Mouse (Mus musculus): ENCODE results near the gene Cacna1i.

Gene Cacna1i

DNA sequence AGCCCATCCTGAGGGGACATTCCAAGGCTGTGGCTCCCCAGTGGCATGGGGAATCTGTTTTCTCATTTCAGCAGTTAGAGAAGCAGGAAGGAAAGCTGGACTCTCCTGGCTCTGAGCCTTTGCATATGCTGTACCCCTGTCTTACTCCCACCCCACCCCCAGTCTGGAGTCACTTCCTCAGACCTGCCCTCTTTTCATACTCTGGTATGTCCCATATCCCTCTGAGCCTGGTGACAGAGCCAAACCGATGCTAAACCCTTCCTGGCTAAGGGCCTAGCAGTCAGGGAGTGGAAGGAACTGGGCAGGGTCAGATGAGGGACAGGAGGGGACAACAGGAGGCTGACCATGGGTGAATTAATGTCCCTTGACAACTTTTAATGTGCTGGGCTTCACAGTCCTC lies 120.8 kb downstream of the Cacna1i start:
- no peak for DNase-seq (ENCODE audit: low spot score in 2 of 2)

DNA sequence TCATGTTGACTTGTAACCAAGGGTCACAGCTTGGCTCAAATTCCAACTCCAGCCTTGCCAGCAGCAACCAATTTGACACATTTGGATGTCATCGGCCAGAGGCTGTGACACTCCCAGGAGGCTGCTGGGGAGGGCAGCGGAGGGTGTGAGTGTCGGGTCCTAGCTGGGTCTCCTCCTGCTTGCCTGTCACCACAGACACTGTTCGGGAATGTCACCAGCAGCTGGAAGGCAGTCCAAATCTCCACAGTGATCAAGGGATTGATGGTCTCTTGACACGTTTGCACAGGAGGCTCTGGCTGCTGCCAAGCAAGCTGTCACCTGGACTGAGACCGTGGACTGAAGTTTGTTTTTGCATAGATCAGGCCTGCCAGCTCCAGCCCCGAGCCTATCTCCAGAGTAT lies 123.6 kb downstream of the Cacna1i start:
- DNase-seq (ENCODE audit: low spot score in 2 of 2): no peak

DNA sequence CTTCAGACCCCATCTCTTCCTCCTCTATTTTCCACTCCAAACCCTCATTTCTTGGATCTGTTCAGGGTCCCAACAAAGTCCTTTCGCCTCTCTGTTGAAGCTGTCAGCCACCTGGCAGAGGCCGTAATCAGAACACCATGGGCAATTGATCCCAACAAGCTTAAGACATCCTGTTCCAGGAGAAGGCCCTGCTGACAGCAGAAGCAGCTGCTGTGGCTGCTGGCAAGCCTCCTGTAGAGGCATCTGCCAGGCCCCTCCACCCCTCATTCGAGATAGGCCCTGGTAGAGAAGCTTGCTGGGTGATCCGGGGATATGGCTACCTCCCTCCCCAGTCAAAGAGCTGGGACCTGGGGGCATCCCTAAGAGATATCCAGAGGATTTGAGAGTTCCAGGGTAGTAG lies 126.0 kb downstream of the Cacna1i start:
- no peak for DNase-seq (ENCODE audit: low spot score in 2 of 2)

DNA sequence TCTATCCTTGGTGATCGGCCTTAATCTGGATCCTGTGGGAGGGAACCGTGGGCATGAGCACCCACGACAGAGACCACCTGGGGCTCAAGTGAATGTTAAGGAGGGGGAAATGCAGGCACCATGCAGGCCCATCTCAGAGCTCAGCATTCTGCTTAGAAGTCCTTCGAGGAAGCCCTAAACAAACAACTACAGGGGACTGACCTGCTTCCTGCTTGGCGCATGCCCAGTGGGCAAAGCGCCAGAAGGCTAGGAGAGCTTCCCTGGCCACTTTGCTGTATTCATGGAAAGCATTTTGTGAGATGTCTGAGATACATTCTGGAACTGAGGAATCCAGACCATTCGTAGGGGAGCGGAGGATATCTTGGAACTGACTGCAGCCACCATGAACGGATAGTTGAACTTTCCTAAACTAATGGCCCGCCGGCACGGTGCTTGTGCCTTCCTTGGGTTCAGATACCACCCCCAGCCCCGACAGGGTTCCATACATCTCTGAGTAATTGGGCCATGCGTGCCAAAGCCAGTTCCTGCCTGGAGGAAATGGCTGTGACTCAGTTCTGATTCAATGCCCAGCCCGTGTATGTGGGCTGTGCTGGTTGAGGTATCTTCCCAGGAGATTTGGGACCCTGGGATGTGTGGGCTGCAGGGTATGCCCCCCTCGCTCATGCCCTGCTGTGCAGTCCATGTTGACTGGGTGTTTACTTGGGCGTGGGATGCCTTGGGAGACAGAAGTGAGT lies 127.1 kb downstream of the Cacna1i start:
- DNase-seq (ENCODE audit: low spot score in 2 of 2): peak in 1 of 2 experiments; percentile 55

DNA sequence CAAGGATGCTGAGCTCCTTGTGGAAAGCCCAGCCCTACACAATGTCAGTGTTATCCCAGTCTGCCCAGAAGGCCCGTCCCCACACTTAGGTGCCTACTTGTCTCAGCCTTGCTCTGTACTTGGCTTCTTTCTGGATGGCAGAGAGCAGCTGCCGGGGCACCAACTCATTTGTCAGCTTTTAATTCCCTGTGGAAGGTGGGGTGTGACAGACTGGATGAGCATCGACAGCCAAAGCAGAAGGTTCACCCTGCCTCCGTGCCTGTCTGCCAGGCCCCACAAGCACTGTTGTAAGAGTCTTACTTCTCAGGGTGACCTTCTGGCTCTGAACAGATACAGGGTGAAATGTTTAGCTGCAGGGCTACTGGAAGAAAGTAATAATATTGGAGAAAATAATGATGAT lies 128.1 kb downstream of the Cacna1i start:
- no peak for DNase-seq (ENCODE audit: low spot score in 2 of 2)

DNA sequence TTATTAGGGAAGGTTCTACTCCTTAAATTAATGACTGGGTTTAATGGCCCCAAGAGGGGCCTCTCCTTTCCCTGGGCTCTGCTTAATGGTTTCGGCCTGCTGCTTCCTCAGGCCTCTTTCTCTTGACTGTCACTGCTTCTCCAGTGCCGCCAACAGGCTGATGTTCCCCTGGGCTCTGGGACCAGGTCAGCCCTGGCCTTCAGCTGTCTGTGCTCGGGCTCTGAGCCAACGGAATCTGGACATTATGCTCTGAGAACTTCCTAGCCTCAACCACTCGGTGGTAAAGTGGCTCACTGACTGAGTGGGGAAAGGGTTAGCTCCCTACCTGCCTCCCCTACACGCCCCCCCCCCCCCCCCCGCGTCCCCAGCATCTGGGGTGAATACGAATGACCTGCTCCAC lies 130.0 kb downstream of the Cacna1i start:
- no peak for DNase-seq (ENCODE audit: low spot score in 2 of 2)

DNA sequence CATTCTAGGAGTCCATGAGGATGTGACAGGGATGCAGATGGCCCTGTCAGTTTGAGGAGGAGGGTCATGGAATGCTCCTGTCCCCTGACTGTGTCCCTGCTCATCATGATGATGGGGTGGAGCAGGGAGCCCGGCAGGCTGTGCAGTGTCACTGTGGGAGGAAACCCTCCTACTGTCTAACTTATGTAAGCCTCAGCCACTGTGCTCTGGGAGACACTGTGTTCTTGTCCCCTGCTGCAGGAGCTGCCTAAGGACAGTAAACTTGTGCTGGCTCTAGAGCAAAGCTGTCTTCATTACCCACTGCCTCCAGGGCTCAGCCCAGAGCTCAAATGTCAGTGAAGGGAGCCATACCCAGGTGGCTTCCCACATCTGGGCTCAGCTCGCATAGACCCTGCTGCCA lies 131.1 kb downstream of the Cacna1i start:
- DNase-seq (ENCODE audit: low spot score in 2 of 2): peak; percentile 25 to 27

DNA sequence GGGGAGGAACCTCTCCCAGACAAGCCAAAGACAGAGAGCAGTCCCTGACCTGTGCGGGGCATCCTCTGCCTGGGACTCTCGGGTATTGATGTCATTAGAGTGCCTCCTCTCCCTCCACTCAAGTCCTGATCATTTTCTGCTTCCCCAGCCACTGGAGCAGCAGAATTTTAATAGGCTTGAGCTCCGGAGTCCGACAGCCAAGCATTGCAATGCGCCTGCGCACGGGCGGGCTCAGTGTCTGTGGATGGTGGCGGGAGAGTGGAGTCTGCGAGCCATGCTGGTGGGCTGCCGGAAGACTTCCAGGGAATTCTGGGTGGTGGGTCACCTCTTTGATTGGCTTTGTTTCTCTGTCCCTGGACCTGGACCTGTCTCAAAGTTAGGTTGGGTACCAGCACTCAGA lies 143.3 kb downstream of the Cacna1i start:
- no peak for DNase-seq (ENCODE audit: low spot score in 2 of 2)

DNA sequence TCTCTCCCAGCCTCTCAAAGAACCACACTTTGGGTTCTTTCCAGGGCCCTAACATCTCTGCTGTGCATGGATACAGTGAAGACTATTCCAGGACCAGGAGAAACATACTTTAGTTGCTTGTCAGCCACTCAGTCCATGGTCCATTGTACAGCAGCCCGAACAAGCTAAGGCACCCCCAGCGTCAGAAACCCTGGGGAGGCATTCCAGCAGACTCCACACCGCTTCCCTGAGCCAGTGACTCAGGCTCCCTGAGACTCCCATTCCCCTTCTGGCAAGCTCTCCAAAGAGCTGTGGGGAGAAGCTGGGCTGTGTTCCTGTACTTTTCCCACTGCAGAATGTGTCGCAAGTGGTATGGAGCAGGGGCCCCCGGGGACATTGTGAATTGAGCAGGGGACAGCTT lies 149.9 kb downstream of the Cacna1i start:
- no peak for DNase-seq (ENCODE audit: low spot score in 2 of 2)

DNA sequence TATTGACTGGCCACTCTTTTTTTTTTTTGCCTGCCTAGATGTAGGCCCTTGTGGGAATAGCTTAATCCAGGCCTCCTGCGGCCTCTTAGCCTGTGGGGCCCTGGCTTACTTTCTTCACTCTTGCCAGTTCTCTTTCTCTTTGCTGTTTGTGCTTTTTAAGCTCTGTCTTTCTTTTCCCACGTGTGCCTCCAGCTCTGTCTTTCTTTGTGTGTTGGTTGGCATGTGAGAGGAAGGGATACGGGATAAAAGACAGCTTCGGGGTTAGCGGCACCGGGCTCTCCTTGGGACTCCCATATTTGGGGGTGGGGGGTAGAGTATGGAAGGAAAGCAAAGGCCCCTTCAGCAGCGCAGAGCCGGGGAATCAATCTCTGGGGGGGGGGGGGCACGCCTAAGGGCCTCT lies 151.0 kb downstream of the Cacna1i start:
- DNase-seq (ENCODE audit: low spot score in 2 of 2): no peak

DNA sequence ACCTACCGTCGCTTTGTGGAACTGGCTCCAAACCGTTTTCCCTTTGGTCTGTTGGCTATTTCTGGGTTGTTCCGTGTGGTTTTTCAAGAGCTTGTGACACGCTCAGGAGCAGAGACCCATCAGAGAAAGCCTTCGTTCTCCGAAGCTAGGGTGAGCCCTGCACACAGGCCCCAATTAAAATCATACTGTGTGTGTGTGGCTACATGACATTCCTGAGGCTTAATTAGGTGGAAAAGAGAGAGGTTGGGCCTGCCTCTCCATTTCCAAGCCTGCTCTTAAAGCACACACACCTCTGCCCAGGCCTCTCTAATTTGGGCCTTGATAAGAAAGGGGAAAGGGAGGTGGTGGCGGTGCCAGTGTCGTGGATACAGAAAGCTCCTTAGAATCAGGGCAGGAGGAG lies 151.4 kb downstream of the Cacna1i start:
- DNase-seq (ENCODE audit: low spot score in 2 of 2): no peak

DNA sequence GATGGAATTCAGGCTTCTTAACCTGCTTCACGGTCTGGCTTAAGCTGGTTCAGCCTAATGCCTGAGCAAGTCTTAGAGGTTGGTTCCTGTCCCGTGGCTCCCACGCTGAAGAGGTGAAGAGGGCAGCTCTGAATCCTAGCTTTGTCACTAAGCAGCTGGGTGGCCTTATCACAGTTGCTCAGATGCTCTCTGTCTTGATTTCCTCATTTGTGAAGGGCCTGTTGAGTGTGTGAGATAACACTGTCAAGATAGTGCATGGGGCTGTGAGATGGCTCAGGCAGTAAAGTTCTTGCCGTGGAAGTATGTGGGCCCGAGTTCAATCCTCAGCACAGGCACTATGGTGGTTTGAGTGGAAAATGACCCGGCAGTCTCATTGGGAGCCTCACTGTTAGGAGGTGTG lies 153.2 kb downstream of the Cacna1i start:
- no peak for DNase-seq (ENCODE audit: low spot score in 2 of 2)

DNA sequence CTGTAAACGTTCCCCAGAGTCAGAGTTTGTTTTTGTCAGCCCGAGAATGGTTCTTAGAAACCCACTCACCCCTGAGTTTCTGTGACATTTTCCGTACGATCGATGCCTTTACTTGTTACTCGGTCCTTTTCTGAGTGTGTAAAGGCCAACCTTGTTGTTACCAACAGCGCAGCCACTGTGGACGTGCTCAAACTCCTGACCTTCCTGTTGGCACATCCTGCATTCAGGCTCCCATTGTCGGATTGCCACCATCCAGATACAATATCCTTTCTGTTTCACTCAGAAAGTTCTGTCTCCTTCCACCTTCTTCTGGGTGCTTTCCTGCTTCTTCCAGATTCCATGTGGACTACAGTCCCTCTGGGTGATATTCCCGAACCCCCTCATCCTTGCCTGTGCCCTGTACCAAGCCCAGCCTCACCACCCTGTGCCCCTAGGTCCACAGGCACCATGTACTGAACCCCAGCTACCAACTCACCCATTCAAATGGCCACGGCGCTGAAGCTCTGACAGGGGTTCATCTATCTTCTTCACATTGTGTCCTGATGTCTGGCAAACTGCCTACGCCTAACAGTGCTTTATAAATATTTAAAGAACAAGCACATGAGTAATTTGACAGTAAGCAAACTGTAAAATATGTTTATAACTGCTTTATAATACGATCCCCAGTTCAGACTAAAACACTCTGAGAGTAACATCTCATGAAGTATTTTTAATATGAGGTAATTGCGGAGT lies 159.1 kb downstream of the Cacna1i start:
- no peak for DNase-seq (ENCODE audit: low spot score in 2 of 2)
